Mouse (Mus musculus): ENCODE data around the gene Gm40193.

DNA sequence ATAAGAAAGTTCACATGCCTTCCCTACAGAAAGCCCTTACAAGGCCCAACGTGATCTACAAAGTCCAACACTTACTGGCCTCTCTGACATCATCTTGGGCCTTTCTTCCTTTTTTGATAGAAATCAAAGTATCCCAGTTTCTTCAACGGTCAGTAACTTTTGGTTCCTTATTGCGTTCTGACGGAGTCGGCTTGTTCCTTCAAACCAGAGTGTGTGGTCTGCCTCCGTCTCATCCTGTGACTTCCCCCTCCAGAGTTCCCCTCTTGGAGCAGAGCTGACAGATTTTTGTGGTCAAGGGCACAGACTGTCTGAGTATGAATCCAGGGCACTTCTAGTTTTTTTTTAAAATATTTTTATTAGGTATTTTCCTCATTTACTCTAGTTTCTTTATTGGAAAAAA lies 43.1 kb downstream of the Gm40193 start:
- TF ChIP-seq CTCF (IDR thresholded peaks at IDR 0.05; ENCODE audit: low read depth, low read length), result no peak
- no peak for TF ChIP-seq GATA1 (IDR thresholded peaks at IDR 0.05; ENCODE audit: borderline replicate concordance, low read length)

Data from G1E (cell line).